Mouse (Mus musculus): ENCODE data around the gene Fbxl3. TPM values are rescaled to one million over a fixed set of nuclear protein-coding genes. Genes with fewer than 3 reads are reported as not detected.

Gene Fbxl3
- polyA plus RNA-seq, 1 experiment from 2014 or later = 31.4 TPM

DNA sequence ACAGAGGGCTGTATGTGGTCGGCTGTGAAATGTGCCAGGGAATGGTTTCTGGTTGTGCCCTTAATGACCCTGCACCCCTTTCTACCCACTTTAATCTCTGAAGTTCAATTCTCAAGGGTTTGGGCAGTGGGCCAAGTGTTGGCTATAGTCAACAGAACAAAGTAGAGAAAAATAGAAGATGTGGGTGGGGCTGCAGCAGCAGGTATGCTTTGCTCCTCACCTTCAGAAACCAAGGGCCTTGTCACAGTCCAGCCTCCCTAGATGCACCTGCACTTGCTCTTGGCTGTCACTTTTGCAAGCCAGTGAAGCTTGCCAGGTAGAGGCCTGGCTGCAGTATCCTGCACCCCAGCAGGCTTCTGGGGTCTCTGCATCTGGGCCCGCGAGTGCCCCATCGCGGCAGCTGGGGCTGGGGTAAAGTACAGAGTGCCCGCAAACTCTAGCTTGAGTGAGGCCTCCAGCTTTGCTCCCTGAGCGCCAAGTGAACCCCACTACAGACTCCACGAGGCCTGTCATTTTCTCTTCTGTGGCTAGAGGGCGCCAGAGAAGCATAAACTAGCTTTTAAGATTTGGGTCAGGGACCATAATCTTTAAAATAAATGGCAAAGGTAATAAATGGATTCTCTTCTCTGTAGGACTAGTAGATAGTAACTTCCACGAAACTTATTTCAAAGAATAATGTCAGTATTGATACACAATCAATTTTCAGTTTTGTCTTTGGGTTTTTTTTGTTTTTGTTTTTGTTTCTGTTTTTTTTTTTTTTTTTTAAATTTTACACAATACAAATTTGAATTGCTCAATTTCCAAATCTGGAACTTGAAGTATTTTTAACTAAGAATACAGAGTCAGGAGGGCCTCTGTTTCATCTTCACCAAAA is 33.8 kb downstream of the Fbxl3 start:
- WGBS = 15% methylated on average over 10 of the region's 10 CpGs
- Histone ChIP-seq H3K27me3 (no peaks in the 10 kb centered on the region), H3K36me3 (no peaks in the 10 kb centered on the region), H3K9ac (no peak overlapping the region), H3K4me3 (no peak overlapping the region), H3K9me3 (no peaks in the 10 kb centered on the region), H3K4me1 (peaks cover 5% of the 10 kb centered on the region; the same call in 1 of the 2 replicates), H3K4me2 (replicated peaks) (no peak overlapping the region), H3K27ac (no peak overlapping the region)
- no peak for ATAC-seq (ENCODE audit: insufficient number of reproducible peaks, insufficient read depth, low FRiP score, low TSS enrichment)

DNA sequence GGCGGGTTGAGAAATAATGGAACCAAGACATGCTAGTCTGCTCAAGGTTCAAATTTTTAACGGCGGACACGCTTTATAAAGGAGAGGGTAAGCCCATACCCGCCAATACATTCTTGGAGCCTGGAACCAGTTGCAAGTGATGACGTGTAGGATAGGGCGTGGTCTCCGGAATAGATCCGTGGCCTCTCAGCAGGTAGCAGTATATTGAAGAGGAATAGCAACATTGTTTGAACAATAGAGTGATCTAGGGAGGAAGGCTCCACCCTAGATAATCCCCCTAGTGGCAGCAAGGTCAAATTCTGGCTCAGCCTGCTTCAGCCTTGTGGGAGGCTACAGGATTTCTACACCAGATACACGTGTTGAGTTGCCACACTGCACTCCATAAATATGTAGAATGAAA is 39.9 kb downstream of the Fbxl3 start:
- H3K9me3 ChIP-seq = no peaks in the 10 kb centered on the region
- WGBS = 85% methylated on average over 10 of the region's 10 CpGs
- no peaks in the 10 kb centered on the region for H3K27me3 ChIP-seq
- no peaks in the 10 kb centered on the region for H3K4me1 ChIP-seq
- no peak overlapping the region for H3K4me3 ChIP-seq
- ATAC-seq (ENCODE audit: insufficient number of reproducible peaks, insufficient read depth, low FRiP score, low TSS enrichment) = no peak
- no peak overlapping the region for H3K4me2 ChIP-seq (replicated peaks)
- no peaks in the 10 kb centered on the region for H3K36me3 ChIP-seq
- H3K27ac ChIP-seq = no peak overlapping the region
- H3K9ac ChIP-seq = no peak overlapping the region

DNA sequence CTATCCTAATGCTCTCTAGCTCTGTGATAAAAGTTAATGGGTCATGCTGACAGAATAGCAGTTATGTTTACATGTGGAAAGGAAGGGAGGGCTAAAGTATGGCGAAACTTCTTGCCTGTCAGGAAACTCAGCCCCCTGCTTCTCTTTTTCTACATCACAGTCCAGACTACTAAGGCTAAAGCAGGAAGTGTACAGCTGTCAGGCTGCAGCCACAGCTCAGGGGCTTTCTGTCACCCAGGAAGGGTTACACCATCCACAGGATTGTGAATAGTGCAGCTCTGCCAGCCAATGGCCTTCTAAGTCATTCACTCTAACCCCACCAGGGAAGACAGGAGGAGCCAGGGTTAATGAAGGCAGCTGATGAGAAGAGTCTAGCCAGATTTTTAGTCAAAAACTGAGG is 40.4 kb downstream of the Fbxl3 start:
- Histone ChIP-seq H3K4me1 (no peaks in the 10 kb centered on the region), H3K4me3 (no peak overlapping the region), H3K9me3 (no peaks in the 10 kb centered on the region), H3K27ac (no peak overlapping the region), H3K9ac (no peak overlapping the region), H3K36me3 (no peaks in the 10 kb centered on the region), H3K27me3 (no peaks in the 10 kb centered on the region), H3K4me2 (replicated peaks) (no peak overlapping the region)
- WGBS = 52% methylated on average over 1 of the region's 1 CpGs
- no peak for ATAC-seq (ENCODE audit: insufficient number of reproducible peaks, insufficient read depth, low FRiP score, low TSS enrichment)

DNA sequence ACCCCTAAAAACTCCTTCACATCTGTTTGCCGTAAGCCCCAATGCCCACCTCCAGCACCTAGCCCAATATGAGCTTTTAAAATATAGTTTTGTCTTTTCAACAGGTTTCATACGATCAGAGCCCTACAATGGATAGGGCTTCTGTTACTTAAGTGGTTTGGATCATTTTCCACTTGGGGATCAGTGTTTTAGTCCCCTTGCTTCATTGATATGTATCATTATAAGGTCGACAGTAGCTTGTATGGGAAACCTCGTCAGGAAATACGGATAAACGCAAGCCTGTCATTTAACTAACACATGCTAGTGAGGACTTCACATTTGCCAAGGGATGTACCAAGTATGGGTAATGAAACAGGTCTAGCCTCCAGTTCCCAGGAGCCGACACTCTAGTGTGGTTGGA is 42.8 kb downstream of the Fbxl3 start:
- no peak overlapping the region for H3K27ac ChIP-seq

DNA sequence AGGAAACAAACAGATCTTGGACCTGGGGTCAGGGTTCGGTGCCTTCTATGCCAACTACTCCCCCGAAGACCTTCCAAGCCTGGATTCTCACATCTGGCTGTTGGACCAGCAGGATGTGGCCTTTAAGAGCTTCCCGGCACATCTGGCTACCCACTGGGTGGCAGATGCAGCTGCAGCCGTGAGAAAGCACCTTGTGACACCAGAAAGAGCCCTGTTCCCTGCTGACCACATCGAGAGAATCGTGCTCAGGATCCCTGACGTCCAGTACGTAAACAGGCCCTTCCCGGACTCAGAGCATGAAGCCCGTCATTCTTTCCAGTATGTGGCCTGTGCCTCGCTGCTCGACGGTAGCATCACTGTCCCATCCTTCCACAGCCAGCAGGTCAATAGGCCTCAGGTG is 44.6 kb downstream of the Fbxl3 start:
- 83% methylated on average over 13 of the region's 13 CpGs for WGBS
- Histone ChIP-seq H3K27me3 (no peaks in the 10 kb centered on the region), H3K9me3 (no peaks in the 10 kb centered on the region), H3K4me3 (no peak overlapping the region), H3K27ac (no peak overlapping the region), H3K4me1 (no peaks in the 10 kb centered on the region), H3K9ac (no peak overlapping the region), H3K36me3 (no peaks in the 10 kb centered on the region), H3K4me2 (replicated peaks) (no peak overlapping the region)
- ATAC-seq (ENCODE audit: insufficient number of reproducible peaks, insufficient read depth, low FRiP score, low TSS enrichment) = no peak

More for the DNA sequence above, 42.8 kb downstream of the Fbxl3 start:
- H3K4me3 ChIP-seq = no peak overlapping the region
- no peak for ATAC-seq (ENCODE audit: insufficient number of reproducible peaks, insufficient read depth, low FRiP score, low TSS enrichment)
- no peaks in the 10 kb centered on the region for H3K36me3 ChIP-seq
- no peaks in the 10 kb centered on the region for H3K4me1 ChIP-seq
- no peaks in the 10 kb centered on the region for H3K9me3 ChIP-seq
- H3K4me2 ChIP-seq (replicated peaks) = no peak overlapping the region
- WGBS = 88% methylated on average over 7 of the region's 7 CpGs
- H3K27me3 ChIP-seq = no peaks in the 10 kb centered on the region
- no peak overlapping the region for H3K9ac ChIP-seq

DNA sequence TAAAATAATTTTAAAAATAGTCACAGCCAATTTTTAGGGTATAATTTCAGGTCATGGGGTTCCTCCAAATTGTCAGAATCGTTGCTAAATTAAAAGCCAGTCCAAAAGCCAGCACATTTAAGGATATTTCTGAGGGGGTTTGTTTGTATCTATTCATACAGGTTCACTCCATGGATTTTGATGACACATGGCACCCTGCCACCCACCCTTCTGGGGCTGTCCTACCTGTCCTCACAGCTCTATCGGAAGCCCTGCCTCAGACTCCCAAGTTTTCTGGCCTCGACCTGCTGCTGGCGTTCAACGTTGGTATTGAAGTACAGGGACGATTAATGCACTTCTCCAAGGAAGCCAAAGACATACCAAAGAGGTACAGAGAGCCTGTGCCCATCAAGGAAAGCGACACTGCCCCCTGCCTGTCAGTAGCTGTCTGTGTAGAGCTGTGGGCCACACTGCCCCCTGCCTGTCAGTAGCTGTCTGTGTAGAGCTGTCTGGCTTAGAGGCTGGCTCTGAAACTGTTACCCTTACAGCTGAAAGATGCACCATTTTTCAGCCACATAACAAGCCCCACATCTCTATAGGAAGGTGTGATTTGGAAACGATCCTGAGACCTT is 48.1 kb downstream of the Fbxl3 start:
- H3K9me3 ChIP-seq = no peaks in the 10 kb centered on the region
- peak; percentile 74 for ATAC-seq (ENCODE audit: insufficient number of reproducible peaks, insufficient read depth, low FRiP score, low TSS enrichment)
- H3K4me1 ChIP-seq = no peaks in the 10 kb centered on the region
- H3K27me3 ChIP-seq = no peaks in the 10 kb centered on the region
- WGBS = 35% methylated on average over 8 of the region's 8 CpGs
- no peak overlapping the region for H3K9ac ChIP-seq
- no peak overlapping the region for H3K27ac ChIP-seq
- H3K4me3 ChIP-seq = no peak overlapping the region
- H3K36me3 ChIP-seq = no peaks in the 10 kb centered on the region
- no peak overlapping the region for H3K4me2 ChIP-seq (replicated peaks)

DNA sequence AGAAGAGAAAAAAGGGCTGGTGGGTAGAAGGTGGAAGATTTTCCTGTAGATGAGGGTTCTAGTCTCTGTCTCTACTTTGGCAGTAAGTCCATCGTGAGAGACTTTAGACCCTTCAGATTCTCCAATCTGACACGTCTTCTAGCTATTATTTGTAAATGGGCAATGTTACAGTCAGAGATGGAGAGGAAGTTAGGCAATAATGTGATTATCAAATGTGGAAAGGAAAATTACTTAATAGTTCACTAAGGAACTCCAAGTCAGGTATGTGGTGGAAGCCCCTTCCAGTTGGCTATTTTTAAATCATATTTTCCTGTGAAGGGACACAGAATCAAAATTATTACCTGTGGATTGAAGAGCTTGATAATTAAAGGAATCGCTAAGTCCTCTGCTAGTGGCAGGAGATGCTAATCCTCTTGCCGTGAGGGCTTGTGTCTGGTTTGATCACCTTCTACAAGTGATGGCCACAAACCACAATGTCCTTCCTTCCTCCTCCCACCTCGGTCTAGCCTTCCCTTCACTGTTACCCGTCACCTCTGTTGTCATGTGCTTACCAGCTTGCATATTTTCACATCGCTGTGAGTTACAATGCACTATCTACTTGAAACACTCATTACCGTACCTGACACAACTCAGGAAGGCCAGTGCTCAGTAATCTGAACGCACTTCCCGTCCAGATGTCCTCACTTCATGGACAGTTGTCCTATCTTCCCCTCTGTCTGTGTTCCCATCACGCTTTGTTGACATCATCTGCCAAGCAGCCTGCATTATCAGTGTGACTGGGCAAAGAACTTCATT is 50.9 kb downstream of the Fbxl3 start:
- no peak for ATAC-seq (ENCODE audit: insufficient number of reproducible peaks, insufficient read depth, low FRiP score, low TSS enrichment)
- H3K36me3 ChIP-seq = no peaks in the 10 kb centered on the region
- H3K9me3 ChIP-seq = no peaks in the 10 kb centered on the region
- H3K4me2 ChIP-seq (replicated peaks) = no peak overlapping the region
- H3K4me1 ChIP-seq = no peaks in the 10 kb centered on the region
- 87% methylated on average over 11 of the region's 11 CpGs for WGBS
- H3K27me3 ChIP-seq = no peaks in the 10 kb centered on the region
- H3K9ac ChIP-seq = no peak overlapping the region
- H3K4me3 ChIP-seq = no peak overlapping the region
- H3K27ac ChIP-seq = no peak overlapping the region

DNA sequence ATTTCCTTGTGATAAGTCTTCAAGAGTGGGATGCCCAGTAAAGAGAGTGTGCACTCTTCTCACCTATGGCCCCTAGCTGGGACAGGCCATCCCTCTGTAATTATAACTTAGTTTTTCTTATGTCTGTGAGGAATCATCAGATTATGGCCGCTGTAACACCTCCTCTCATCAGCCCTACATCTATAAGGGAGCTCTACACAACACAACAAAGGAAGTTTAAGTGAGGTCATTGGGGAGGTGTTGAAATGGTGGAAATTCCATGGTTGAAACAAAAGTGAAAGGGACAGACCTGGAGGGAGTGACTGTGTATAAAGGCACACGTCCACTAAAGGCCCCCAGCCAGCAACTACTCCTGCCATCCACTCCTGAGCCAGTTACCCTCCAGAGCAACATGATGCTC is 52.7 kb downstream of the Fbxl3 start, which contains the start of gene Acod1:
Gene Acod1, plus strand, starts transcription at position 301 of the 400 bp plus-strand sequence.
- Histone ChIP-seq H3K9me3 (no peaks in the 10 kb centered on the region), H3K36me3 (no peaks in the 10 kb centered on the region), H3K27me3 (no peaks in the 10 kb centered on the region), H3K4me3 (no peak within 1 kb of the TSS), H3K9ac (no peak within 1 kb of the TSS), H3K4me2 (replicated peaks) (no peak within 1 kb of the TSS), H3K4me1 (no peaks in the 10 kb centered on the region), H3K27ac (no peak within 1 kb of the TSS)
- 71% methylated on average over 2 of the region's 2 CpGs for WGBS
- ATAC-seq (ENCODE audit: insufficient number of reproducible peaks, insufficient read depth, low FRiP score, low TSS enrichment) = no peak

DNA sequence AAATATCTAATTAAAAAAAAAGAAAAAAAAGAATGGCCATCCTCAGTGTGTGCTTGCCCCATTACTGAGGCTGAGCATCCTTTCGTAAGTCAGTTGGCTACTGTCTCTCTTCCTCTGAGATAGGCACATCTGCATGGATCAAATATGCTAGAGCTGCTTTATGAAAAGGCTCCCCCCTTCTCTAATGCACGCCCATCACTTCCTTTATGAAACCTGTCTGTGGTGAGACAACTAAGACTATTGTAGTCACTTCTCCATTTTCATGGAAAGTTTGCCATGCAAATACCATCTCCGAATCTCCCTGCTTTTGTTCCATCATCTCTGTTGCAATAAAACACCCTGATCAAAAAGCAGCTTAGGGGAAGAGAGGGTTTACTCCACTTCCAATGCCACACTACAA is 62.4 kb downstream of the Fbxl3 start:
- H3K9me3 ChIP-seq = no peaks in the 10 kb centered on the region
- no peak overlapping the region for H3K27ac ChIP-seq
- no peaks in the 10 kb centered on the region for H3K36me3 ChIP-seq
- no peak overlapping the region for H3K9ac ChIP-seq
- H3K27me3 ChIP-seq = no peaks in the 10 kb centered on the region
- 88% methylated on average over 3 of the region's 3 CpGs for WGBS
- H3K4me3 ChIP-seq = no peak overlapping the region
- no peaks in the 10 kb centered on the region for H3K4me1 ChIP-seq
- ATAC-seq (ENCODE audit: insufficient number of reproducible peaks, insufficient read depth, low FRiP score, low TSS enrichment) = no peak
- H3K4me2 ChIP-seq (replicated peaks) = no peak overlapping the region

DNA sequence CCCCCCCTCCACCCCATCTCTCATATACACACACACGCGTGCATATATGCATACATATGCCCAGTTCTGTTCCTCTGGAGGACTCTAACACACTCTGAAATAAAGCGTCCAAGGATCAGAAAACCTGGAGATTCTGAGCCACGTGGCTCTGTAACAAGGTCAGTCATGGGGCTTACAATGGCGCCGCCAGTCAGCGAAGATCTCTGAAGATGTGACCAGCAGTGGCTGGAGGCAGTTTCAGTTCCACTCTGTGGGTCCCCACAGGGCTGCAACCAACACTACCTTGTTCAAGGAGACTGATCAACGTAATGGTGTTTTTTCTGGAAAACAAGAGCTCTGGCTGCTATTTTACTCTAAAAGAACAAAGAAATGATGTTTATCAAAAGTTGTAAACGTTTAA is 65.3 kb downstream of the Fbxl3 start:
- Histone ChIP-seq H3K9me3 (no peaks in the 10 kb centered on the region), H3K27ac (no peak overlapping the region), H3K4me1 (no peaks in the 10 kb centered on the region), H3K4me3 (no peak overlapping the region), H3K9ac (no peak overlapping the region), H3K36me3 (no peaks in the 10 kb centered on the region), H3K27me3 (no peaks in the 10 kb centered on the region), H3K4me2 (replicated peaks) (no peak overlapping the region)
- 87% methylated on average over 9 of the region's 9 CpGs for WGBS
- no peak for ATAC-seq (ENCODE audit: insufficient number of reproducible peaks, insufficient read depth, low FRiP score, low TSS enrichment)

DNA sequence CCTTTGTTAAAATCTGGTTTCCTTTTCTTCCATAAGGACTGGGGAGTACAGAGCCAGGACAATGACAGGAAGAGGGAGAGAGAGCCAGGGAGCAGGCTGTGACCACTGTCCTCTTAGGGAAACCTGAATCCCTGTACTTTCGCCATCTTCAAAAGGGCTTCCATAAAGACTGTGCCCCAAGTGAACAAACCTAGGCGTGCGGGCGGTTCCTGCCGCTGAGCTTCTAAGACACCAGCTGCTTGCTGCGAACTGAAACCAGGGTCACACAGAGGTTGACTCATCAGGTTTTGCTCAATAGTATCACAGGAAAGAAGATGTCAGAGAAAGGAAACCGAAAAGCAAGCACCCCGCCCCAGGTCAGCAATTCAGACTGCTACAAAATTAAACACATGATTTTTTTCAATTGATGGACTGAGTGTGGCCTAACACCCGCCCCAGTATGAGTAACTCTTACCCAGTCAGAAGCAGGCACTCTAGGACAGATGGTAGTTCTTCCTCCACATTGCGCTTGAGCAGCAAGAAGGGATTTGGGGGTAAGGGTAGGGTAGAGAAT is 66.0 kb downstream of the Fbxl3 start:
- Histone ChIP-seq H3K4me1 (no peaks in the 10 kb centered on the region), H3K9ac (no peak overlapping the region), H3K9me3 (no peaks in the 10 kb centered on the region), H3K4me2 (replicated peaks) (no peak overlapping the region), H3K4me3 (no peak overlapping the region), H3K36me3 (no peaks in the 10 kb centered on the region), H3K27me3 (no peaks in the 10 kb centered on the region), H3K27ac (no peak overlapping the region)
- 76% methylated on average over 10 of the region's 10 CpGs for WGBS
- no peak for ATAC-seq (ENCODE audit: insufficient number of reproducible peaks, insufficient read depth, low FRiP score, low TSS enrichment)

All from embryonic facial prominence, embryonic 12.5 days (tissue).